Mouse (Mus musculus) adrenal gland (tissue): Measurements from ENCODE around the gene Fmnl2.

ENCODE experiments used
- intact Hi-C: fragments of 180-260 bp; cut with DNase I; formaldehyde crosslinking; loops from one replicate; pipeline ENCODE4 v1.15.1; 2025

Fmnl2 gene

DNA sequence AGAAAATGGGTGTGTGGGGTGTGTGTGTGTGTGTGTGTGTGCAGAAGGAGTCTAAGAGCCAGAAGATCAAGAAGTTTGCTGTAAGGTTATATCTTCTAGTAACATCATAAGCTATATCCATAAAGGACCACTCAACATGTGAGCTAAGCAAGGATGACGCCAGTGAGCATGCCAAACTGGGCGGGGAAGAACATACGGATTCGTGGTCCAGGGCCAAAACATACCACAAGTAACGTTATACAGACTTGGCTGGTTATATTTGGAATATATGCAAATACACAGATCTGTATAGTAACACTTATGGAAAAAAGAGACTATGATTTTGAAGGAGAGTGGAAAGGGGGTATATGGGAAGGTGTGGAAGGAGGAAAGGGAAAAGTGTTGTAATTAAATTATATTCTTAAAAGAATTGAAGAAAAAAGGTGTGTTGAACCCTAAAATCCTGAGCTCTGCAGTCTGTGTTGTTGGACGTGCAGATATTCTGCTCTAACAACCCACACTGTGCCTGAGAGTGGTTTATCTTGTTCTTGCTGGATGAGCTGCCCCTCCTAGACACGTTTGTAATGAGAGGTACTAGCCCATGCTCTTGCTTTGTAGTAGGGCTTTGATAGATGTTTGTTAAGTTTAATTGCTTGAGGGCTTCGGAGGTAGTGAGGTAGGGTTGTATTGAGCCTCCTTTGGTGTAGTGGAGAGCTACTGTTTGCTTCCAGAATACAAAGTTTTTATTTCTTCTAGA, 45.7 kb downstream of the Fmnl2 start:
- intact Hi-C loops: no loop called here

DNA sequence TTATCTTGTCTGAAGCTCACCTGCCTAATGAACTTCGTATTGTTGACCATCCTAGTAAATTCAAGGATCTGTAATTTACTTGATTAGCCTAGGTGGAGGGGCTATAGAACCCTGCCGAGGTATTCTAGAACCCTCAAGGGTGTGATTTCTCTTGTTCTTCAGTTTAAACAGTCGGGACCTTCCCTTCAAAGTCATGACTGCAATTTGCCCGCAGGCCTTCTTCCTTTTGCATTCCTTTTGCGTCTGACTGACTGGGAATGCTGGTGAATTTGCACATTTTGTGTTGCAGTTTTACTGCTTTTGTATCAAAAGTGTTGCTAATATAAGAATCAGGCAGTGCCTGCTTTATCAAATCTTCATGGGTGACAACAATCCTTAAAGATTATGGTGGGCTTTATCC, 46.9 kb downstream of the Fmnl2 start:
- intact Hi-C loops: no loop called here

DNA sequence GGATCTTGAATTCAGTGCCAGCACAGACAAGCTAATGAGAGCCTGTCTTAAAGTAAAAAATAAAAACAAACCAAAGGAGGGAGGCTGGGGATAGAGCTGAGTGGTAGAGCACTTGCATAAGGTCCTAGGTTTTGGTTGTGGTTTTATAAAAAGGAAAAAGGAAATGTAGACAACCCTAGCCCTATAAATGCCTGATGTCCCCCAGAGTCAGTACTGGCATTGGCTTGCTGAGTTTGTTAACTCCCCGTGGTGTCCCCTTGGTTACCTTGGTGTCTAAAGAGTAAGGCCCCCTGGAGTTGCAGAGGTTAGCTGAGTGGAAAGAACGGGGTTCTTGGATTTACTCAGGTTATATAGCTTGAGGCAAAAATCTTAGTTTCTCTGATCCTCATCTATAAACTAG, 55.7 kb downstream of the Fmnl2 start:
- intact Hi-C loops: no loop called here

- intact Hi-C loops: no loop called here
Observed at GRCm38 (mm10) chr2:52913746-52914145, 56.1 kb downstream of the Fmnl2 start.

GRCm38 (mm10) chr2:52915536-52915935, 57.9 kb downstream of the Fmnl2 start:
- intact Hi-C loops: no loop called here

DNA sequence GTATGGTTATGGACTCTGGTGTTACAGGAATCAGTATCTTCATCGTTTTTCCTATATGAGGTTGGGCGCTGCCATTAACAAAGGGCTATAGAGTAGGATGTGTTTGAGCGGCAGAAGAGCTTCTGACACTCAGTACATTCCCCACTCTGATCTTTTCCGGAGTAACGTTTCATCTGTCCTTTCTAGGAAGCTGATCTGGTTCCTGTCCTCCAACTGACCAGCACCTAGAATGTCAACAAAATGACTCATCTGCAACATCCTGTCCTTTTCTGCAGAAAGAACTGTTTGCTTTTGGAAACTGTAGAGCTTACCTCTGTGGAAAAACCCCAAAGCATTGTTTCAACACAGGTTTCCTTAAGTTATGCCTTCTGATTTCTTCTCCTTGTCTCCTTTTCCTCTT, 60.4 kb downstream of the Fmnl2 start:
- intact Hi-C loops: no loop called here

DNA sequence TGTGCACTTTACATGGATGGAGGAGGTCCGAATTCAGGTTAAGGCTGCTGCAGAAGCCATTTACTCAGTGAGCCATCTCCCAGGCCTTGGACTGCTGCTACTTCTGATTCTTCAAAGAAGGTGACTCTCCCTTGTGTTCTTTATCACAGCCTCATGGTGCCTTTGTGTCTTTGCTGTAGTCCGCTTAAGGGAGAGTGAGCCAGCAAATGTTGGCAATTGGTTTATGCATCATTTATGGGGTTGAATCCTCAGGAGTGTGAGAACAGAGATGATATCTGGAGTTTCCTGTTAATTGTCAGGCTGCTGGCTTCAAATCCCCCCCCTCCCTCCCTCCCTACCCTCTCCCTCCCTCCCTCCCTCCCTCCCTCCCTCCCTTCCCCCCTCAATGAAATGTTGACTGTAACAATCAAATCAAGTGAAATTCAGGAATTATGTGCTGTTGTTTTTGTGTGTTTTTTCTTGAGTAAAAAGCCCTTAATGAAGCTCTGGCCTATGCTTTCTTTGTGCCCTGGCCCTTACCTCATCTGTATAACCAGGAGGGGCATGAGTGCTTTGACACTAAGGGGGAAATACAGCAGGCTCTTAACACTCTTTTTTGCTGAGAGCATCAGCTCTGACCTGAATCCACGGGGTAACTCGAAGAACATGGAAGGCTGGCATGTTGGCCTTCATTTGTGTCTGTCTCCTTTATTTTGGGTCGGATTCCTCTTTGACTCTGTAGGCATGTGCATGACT, 63.2 kb downstream of the Fmnl2 start:
- intact Hi-C loops: no loop called here

DNA sequence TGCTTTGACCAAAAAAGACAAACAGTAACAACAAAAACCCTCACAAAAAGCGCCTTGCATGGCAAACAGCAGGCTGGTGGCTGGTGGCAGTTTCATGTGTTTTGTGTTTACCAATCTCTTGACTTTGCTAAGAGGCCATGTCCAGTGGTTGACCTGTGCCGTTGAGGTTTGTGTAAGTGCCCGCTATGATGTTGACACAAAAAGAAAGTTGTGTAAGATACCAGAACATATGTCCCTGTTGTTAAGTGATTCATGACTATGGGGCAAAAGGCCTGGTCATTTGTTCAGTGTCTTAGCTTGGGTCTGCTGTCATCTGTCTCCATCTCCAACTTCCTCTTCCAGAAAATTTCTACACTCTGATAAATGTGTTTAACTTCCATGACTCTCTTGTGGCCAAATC, 67.4 kb downstream of the Fmnl2 start:
- intact Hi-C loops: no loop called here

DNA sequence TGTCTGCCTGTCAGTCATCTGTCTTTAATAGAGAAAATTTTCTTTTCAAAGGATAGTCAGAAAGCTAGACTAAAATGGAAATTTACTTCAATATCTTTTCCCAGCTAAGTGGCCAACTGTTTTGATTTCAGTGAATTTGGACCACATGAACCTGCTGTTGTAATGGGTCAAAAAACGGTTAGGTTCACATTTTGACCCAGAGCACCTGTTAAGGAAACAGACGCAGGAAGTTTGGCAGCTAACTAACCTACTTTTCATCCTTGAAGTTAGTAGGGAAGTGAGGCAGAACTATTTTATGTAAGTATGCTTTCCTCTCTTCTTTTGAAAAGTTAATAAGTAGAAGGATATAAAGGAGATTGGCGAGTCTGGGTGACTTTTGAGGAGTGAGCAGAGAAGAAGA, 69.7 kb downstream of the Fmnl2 start:
- intact Hi-C loops: no loop called here

DNA sequence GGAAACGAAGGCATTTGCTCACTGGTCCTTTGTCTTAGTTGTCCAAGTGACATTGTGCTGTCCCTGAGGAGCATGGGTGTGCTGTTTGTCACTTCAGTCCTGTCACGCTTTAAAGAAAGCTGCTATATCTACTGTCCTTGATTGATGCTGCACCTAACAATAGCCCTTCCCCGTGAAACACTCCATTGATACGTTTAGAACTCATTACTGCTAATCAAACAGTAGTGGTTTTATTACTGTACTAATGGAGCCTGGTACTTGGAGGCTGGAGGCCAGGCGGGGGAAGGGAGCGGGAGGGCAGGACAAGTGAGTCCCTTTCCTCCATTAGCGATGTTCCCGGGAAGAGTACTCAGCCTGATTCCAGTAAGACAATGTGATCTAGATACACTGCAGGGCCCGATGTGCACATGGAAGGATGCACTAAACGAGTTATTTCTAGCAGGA, 70.2 kb downstream of the Fmnl2 start:
- intact Hi-C loops: no loop called here

- intact Hi-C loops: no loop called here
Observed at GRCm38 (mm10) chr2:52928401-52928800, 70.7 kb downstream of the Fmnl2 start.

DNA sequence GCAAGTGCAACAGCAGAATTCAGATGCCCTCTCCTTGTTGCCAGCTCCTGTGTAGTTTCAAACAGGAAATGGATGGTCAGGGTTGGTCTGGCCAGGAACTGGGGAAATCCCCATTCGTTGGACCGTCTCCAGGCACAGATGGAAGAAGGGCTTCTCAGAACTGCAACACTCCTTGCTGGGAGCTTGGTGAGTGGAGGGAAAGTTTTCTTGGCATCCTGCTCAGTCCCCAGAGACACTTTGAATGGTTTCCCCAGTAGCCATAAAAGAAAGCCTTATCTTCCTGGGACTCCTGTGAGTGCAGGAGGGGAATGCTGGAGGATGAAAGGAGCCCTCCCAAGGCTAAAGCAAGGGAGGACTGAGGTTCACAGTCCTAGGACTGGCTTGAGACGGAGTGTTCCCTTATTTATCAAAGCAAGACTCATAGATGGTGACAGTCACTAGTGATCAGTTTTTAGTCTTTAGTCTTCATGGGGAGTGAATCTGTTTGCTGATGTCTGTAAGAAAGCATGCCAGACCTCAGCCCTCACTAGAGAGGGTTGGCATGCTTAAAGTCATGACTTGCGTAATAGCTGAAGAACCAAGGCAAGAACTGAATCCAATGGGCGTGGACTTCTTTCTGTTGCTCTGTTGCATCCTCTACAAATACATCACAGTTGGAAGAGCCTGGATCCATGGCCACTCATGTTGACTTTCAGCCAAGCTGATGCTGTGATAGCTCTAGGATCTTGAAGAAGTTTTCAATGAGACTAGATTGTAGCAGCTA, 72.6 kb downstream of the Fmnl2 start:
- intact Hi-C loops: no loop called here

DNA sequence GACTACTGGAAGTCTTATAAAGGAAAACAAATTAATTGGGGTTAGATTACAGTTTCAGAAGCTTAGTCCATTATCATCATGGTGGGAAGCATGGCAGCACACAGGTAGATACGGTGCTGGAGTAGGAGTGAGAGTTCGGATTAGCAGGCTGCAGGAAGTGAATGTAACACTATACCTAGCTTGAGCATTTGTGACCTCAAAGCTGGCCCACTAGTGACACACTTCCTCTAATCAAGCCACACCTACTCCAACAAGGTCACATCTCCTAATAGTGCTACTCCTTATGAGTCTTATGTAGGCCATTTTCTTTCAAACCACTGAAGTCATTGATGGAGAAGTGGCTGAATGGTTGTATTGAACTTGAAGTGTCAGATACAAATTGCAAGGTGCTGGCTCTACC, 73.7 kb downstream of the Fmnl2 start:
- intact Hi-C loops: no loop called here

DNA sequence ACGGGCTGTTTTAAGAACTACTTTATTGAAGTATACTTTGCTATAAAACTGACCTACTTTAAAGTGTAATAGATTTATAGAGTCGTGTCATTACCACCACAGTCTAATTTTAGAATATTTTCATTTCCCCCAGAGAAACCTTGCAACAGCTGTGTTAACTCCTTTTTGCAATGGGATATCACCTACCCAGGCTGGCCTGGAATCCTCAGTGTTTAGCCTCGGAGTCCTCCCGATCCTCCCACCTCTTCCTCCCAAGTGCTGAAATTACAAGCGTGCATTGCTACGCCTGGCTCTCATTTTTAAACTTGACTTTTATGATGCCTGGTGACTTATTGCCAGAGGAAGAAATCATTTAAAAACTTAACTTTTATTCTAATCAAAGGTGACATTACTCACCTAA, 78.2 kb downstream of the Fmnl2 start:
- intact Hi-C loops: loop anchor here (5.0 kb wide), 1 partner anchor 71 kb away; no protein-coding TSS in a partner anchor

- intact Hi-C loops: loop anchor here (5.0 kb wide), 1 partner anchor 69 kb away; no protein-coding TSS in a partner anchor
Observed at GRCm38 (mm10) chr2:52938351-52939074, 80.9 kb downstream of the Fmnl2 start.

- intact Hi-C loops: loop anchor here (10.0 kb wide), 1 partner anchor 141 kb away; no protein-coding TSS in a partner anchor
Observed at GRCm38 (mm10) chr2:52943644-52944423, 86.2 kb downstream of the Fmnl2 start.

DNA sequence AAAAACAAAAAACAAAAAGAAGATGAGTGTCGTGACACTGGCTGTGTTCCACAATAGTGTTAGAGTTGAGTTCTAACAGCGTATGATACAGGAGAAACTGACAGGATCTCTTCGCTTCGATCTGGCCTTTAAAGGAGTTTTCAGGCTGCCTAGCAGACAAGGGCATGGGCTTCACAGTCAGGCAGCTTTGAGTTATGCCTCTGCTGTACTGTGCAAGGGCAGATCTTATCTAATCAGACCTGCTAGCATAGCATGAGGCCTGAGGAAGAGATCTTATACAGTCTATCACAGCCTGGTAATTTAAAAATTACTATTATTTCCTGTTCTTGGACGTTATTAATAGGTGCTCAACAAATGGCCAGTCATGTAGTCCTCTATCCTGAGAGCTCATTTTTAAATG, 86.9 kb downstream of the Fmnl2 start:
- intact Hi-C loops: loop anchor here (10.0 kb wide), 1 partner anchor 140 kb away; no protein-coding TSS in a partner anchor

- intact Hi-C loops: loop anchor here (10.0 kb wide), 1 partner anchor 139 kb away; no protein-coding TSS in a partner anchor
Observed at GRCm38 (mm10) chr2:52946074-52946473, 88.4 kb downstream of the Fmnl2 start.

DNA sequence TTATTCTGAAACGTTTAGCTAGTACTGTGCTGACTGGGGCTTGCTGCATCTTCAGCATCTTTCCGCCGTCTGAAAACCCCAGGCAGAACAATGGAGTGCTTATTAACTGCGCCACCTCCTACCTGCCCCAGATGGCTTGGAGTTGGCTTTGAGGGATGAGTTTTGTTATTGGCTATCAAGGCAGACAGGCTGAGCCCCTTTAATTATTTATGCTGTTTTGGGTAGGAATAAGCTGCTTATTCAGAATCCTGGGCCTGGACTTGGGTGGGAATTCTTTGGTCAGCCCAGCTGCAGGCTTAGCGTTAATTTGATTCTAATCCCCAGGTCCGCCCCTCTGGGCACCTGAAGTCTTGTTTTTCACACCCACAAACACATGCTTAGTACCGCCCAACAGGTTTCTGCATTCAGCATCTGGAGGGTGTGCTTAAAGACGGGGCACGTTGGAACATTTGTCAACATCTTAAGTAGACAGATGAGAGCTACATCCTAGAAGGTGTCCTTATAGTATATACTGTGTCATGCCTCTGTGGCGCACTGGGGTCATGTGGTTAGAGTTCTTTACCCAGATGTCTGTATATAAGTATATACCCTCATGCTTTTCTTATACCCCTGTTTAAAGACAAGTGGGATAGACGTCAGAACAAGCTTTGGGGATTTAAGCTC, 89.0 kb downstream of the Fmnl2 start:
- intact Hi-C loops: loop anchor here (10.0 kb wide), 1 partner anchor 138 kb away; no protein-coding TSS in a partner anchor

DNA sequence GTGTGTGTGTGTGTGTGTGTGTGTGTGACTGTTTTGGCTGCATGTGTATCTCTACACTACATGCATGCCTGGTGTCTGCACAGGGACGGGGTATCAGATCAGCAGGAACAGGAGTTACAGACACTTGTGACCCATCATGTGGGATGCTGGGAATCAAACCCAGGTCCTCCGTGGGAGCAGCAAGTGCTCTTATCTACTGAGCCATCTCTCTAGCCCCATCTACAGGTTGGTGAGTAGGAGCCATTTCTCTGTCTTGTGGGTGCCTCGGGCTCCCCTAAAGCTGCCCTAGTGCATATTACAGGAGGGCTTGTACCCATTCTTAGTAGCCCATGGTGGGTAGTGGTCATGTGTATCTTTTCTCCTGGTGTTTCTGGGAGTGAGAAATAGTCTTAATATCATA, 90.7 kb downstream of the Fmnl2 start:
- intact Hi-C loops: loop anchor here (10.0 kb wide), 1 partner anchor 136 kb away; no protein-coding TSS in a partner anchor
